Comparison of ENCODE assay signal across 8 mouse cellular contexts in genomic region chr11:116078221-116078620, GRCm38 (mm10). TPM values are rescaled to one million over a fixed set of nuclear protein-coding genes. Genes with fewer than 3 reads are reported as not detected.
DNase-seq lines count a peak whose midpoint lies in the region; ATAC-seq and TF ChIP-seq lines count a peak whose summit lies in the region.

No protein-coding gene starts in this region.

- ATAC-seq in liver, embryonic 12.5 days: peak; percentile 27
- no peak for ATAC-seq in midbrain, postnatal 0 days (ENCODE audit: low FRiP score)

- no peaks in the 10 kb centered on the region for H3K9me3 ChIP-seq in hindbrain, embryonic 10.5 days
- H3K9me3 ChIP-seq in liver, embryonic 12.5 days (replicated peaks): no peaks in the 10 kb centered on the region
- H3K9me3 ChIP-seq in midbrain, postnatal 0 days (ENCODE audit: low read length): no peaks in the 10 kb centered on the region

- peak overlapping the region; percentile 49 for H3K4me3 ChIP-seq in hindbrain, embryonic 10.5 days
- H3K4me3 ChIP-seq in liver, embryonic 12.5 days: peak overlapping the region; percentile 73
- H3K4me3 ChIP-seq in midbrain, postnatal 0 days (ENCODE audit: low read depth, low read length): no peak overlapping the region
- peak overlapping the region; percentile 77 for H3K4me3 ChIP-seq in thymus, adult 2 months (ENCODE audit: control insufficient read depth, insufficient read depth, low read length)

- TF ChIP-seq POLR2A in thymus, adult 2 months (IDR thresholded peaks at IDR 0.05; ENCODE audit: control insufficient read depth, extremely low read depth, insufficient read depth, low read length, poor library complexity): peak; percentile 88

- H3K36me3 ChIP-seq in hindbrain, embryonic 10.5 days: peaks cover 46% of the 10 kb centered on the region
- peaks cover 58% of the 10 kb centered on the region for H3K36me3 ChIP-seq in liver, embryonic 12.5 days
- H3K36me3 ChIP-seq in midbrain, postnatal 0 days (ENCODE audit: insufficient read depth, low read length): peaks cover 35% of the 10 kb centered on the region
- H3K36me3 ChIP-seq in thymus, adult 2 months (ENCODE audit: control insufficient read depth, insufficient read depth, low read length): peaks cover 35% of the 10 kb centered on the region

- H3K27ac ChIP-seq in hindbrain, embryonic 10.5 days: peak overlapping the region; percentile 88
- peak overlapping the region; percentile 99 for H3K27ac ChIP-seq in liver, embryonic 12.5 days
- no peak overlapping the region for H3K27ac ChIP-seq in midbrain, postnatal 0 days (ENCODE audit: low read depth, low read length)
- peak overlapping the region; percentile 96 for H3K27ac ChIP-seq in thymus, adult 2 months (ENCODE audit: control insufficient read depth, insufficient read depth, low read length)

- intact Hi-C loops in left cerebral cortex, postnatal 4 days (cut with DNase I): no loop called here
- intact Hi-C loops in left cerebral cortex, postnatal 25 days (cut with DNase I): loop anchor here (2.0 kb wide), 1 partner anchor 15 kb away; no protein-coding TSS in a partner anchor

- peak overlapping the region; percentile 97 for H3K4me2 ChIP-seq in liver, embryonic 12.5 days
- H3K4me2 ChIP-seq in midbrain, postnatal 0 days (ENCODE audit: low read depth, low read length, poor library complexity, severe bottlenecking): peak overlapping the region; percentile 32

- no peak for TF ChIP-seq CTCF in midbrain, postnatal 0 days (IDR thresholded peaks at IDR 0.05)
- TF ChIP-seq CTCF in thymus, adult 2 months (IDR thresholded peaks at IDR 0.05; ENCODE audit: borderline replicate concordance, control insufficient read depth, extremely low read depth, insufficient read depth, low read length, poor library complexity): no peak

- peaks cover 81% of the 10 kb centered on the region for H3K4me1 ChIP-seq in hindbrain, embryonic 10.5 days (replicated peaks)
- H3K4me1 ChIP-seq in liver, embryonic 12.5 days: peaks cover 89% of the 10 kb centered on the region
- no peaks in the 10 kb centered on the region for H3K4me1 ChIP-seq in midbrain, postnatal 0 days (ENCODE audit: insufficient read depth, low read length)
- H3K4me1 ChIP-seq in thymus, adult 2 months (replicated peaks; ENCODE audit: control insufficient read depth, insufficient read depth, low read length): peaks cover 30% of the 10 kb centered on the region

- peak overlapping the region; percentile 93 for H3K9ac ChIP-seq in liver, embryonic 12.5 days
- H3K9ac ChIP-seq in midbrain, postnatal 0 days (replicated peaks; ENCODE audit: low read length, poor library complexity, severe bottlenecking): peak overlapping the region; percentile 50; the same call in 1 of the 2 replicates

- no peaks in the 10 kb centered on the region; the same call in 1 of the 2 replicates for H3K27me3 ChIP-seq in hindbrain, embryonic 10.5 days (ENCODE audit: insufficient read depth, poor library complexity, severe bottlenecking)
- H3K27me3 ChIP-seq in liver, embryonic 12.5 days (replicated peaks): no peaks in the 10 kb centered on the region
- no peaks in the 10 kb centered on the region for H3K27me3 ChIP-seq in midbrain, postnatal 0 days (ENCODE audit: insufficient read depth, low read length)
- no peaks in the 10 kb centered on the region for H3K27me3 ChIP-seq in thymus, adult 2 months (ENCODE audit: control insufficient read depth, insufficient read depth, low read length)

- peak; percentile 61 for DNase-seq in left cerebral cortex, postnatal 4 days
- DNase-seq in left cerebral cortex, postnatal 25 days (ENCODE audit: low spot score in 2 of 2): no peak
- DNase-seq in embryo, embryonic 9.5 days (ENCODE audit: extremely low spot score): peak; percentile 86
- DNase-seq in hindbrain, embryonic 10.5 days (ENCODE audit: low spot score): peak; percentile 75
- DNase-seq in midbrain, postnatal 0 days (ENCODE audit: low spot score): no peak
- DNase-seq in thymus, adult 2 months: peak; percentile 95
- no peak for DNase-seq in layer of hippocampus, postnatal 10 days (ENCODE audit: low spot score in 2 of 2)

- 8% methylated on average over 16 of the region's 16 CpGs for WGBS in hindbrain, embryonic 10.5 days
- WGBS in liver, embryonic 12.5 days (ENCODE audit: insufficient replicate concordance): 3% methylated on average over 16 of the region's 16 CpGs
- 9% methylated on average over 16 of the region's 16 CpGs for WGBS in midbrain, postnatal 0 days
- 1% methylated on average over 16 of the region's 16 CpGs for WGBS in thymus, adult 2 months

RNA-seq across cellular contexts. Expression of gene Unc13d, which starts 0.5 kb away (rescaled TPM):
- 1 to 10 TPM in 1 of 2 experiments, under 1 TPM in 1; 0.56 to 1.2 TPM for total RNA-seq in left cerebral cortex, postnatal 4 days (2021)
- 1 to 10 TPM in 1 of 2 experiments, under 1 TPM in 1; 0.82 to 1.0 TPM for total RNA-seq in left cerebral cortex, postnatal 25 days (2021)
- 3.1 and 4.5 TPM in 2 replicates for polyA plus RNA-seq in hindbrain, embryonic 10.5 days (2016; fragmentation: Nextera tagmentation; extraction: Ambion mirVana)
- polyA plus RNA-seq in liver, embryonic 12.5 days (2016; fragmentation: Nextera tagmentation; extraction: Ambion mirVana): 48.9 and 50.1 TPM in 2 replicates
- 0.22 and 0.71 TPM in 2 replicates for total RNA-seq in midbrain, postnatal 0 days (2014; rRNA removed)
- polyA plus RNA-seq in midbrain, postnatal 0 days (2015; fragmentation: Nextera tagmentation; extraction: Ambion mirVana): 0.67 and 0.77 TPM in 2 replicates
- 95.3 and 98.6 TPM in 2 replicates for polyA plus RNA-seq in thymus, adult 2 months (2012; rRNA removed)
- total RNA-seq in layer of hippocampus, postnatal 10 days (2021): 1 to 10 TPM; 1.3 TPM

RNA-seq across cellular contexts. Expression of gene Wbp2, which starts 8.6 kb away (rescaled TPM):
- total RNA-seq in left cerebral cortex, postnatal 4 days (2021): 100 to 1,000 TPM; 171 to 176 TPM
- 100 to 1,000 TPM; 342 to 363 TPM for total RNA-seq in left cerebral cortex, postnatal 25 days (2021)
- polyA plus RNA-seq in hindbrain, embryonic 10.5 days (2016; fragmentation: Nextera tagmentation; extraction: Ambion mirVana): 98.1 and 128 TPM in 2 replicates
- polyA plus RNA-seq in liver, embryonic 12.5 days (2016; fragmentation: Nextera tagmentation; extraction: Ambion mirVana): 76.4 and 77.8 TPM in 2 replicates
- total RNA-seq in midbrain, postnatal 0 days (2014; rRNA removed): 119 and 150 TPM in 2 replicates
- polyA plus RNA-seq in midbrain, postnatal 0 days (2015; fragmentation: Nextera tagmentation; extraction: Ambion mirVana): 254 and 267 TPM in 2 replicates
- 288 and 314 TPM in 2 replicates for polyA plus RNA-seq in thymus, adult 2 months (2012; rRNA removed)
- total RNA-seq in layer of hippocampus, postnatal 10 days (2021): 100 to 1,000 TPM; 199 to 238 TPM

RNA-seq across cellular contexts. Expression of gene Unk, which starts 48.1 kb away (rescaled TPM):
- total RNA-seq in left cerebral cortex, postnatal 4 days (2021): 10 to 100 TPM; 38.8 to 42.9 TPM
- 10 to 100 TPM; 20.7 to 21.7 TPM for total RNA-seq in left cerebral cortex, postnatal 25 days (2021)
- 47.7 and 51.3 TPM in 2 replicates for polyA plus RNA-seq in hindbrain, embryonic 10.5 days (2016; fragmentation: Nextera tagmentation; extraction: Ambion mirVana)
- polyA plus RNA-seq in liver, embryonic 12.5 days (2016; fragmentation: Nextera tagmentation; extraction: Ambion mirVana): 18.7 and 20.2 TPM in 2 replicates
- 45.2 and 55.1 TPM in 2 replicates for total RNA-seq in midbrain, postnatal 0 days (2014; rRNA removed)
- 25.5 and 26.7 TPM in 2 replicates for polyA plus RNA-seq in midbrain, postnatal 0 days (2015; fragmentation: Nextera tagmentation; extraction: Ambion mirVana)
- polyA plus RNA-seq in thymus, adult 2 months (2012; rRNA removed): 121 and 123 TPM in 2 replicates
- total RNA-seq in layer of hippocampus, postnatal 10 days (2021): 10 to 100 TPM; 23.9 to 28.1 TPM

RNA-seq across cellular contexts. Expression of gene Trim47, which starts 48.8 kb away (rescaled TPM):
- total RNA-seq in left cerebral cortex, postnatal 4 days (2021): 1 to 10 TPM; 9.2 to 9.3 TPM
- total RNA-seq in left cerebral cortex, postnatal 25 days (2021): 1 to 10 TPM; 7.0 to 7.4 TPM
- 3.1 and 4.3 TPM in 2 replicates for polyA plus RNA-seq in hindbrain, embryonic 10.5 days (2016; fragmentation: Nextera tagmentation; extraction: Ambion mirVana)
- polyA plus RNA-seq in liver, embryonic 12.5 days (2016; fragmentation: Nextera tagmentation; extraction: Ambion mirVana): 6.2 TPM in 2 replicates
- 12.6 and 16.8 TPM in 2 replicates for total RNA-seq in midbrain, postnatal 0 days (2014; rRNA removed)
- polyA plus RNA-seq in midbrain, postnatal 0 days (2015; fragmentation: Nextera tagmentation; extraction: Ambion mirVana): 9.0 and 11.7 TPM in 2 replicates
- 27.6 and 30.0 TPM in 2 replicates for polyA plus RNA-seq in thymus, adult 2 months (2012; rRNA removed)
- total RNA-seq in layer of hippocampus, postnatal 10 days (2021): 1 to 10 TPM; 6.4 to 7.2 TPM

RNA-seq across cellular contexts. Expression of gene H3f3b, which starts 50.5 kb away (rescaled TPM):
- total RNA-seq in left cerebral cortex, postnatal 4 days (2021): 100 to 1,000 TPM; 510 to 587 TPM
- total RNA-seq in left cerebral cortex, postnatal 25 days (2021): 100 to 1,000 TPM; 225 to 260 TPM
- polyA plus RNA-seq in hindbrain, embryonic 10.5 days (2016; fragmentation: Nextera tagmentation; extraction: Ambion mirVana): 1,623 and 1,834 TPM in 2 replicates
- 816 and 835 TPM in 2 replicates for polyA plus RNA-seq in liver, embryonic 12.5 days (2016; fragmentation: Nextera tagmentation; extraction: Ambion mirVana)
- 568 and 792 TPM in 2 replicates for total RNA-seq in midbrain, postnatal 0 days (2014; rRNA removed)
- polyA plus RNA-seq in midbrain, postnatal 0 days (2015; fragmentation: Nextera tagmentation; extraction: Ambion mirVana): 2,143 and 2,254 TPM in 2 replicates
- polyA plus RNA-seq in thymus, adult 2 months (2012; rRNA removed): 484 and 567 TPM in 2 replicates
- total RNA-seq in layer of hippocampus, postnatal 10 days (2021): 100 to 1,000 TPM; 400 to 469 TPM

Comparison
In these comparisons a context has a peak if more than half of its experiments do, and no peak if none do; other contexts are left out.
1. DNase-seq: peak in left cerebral cortex, postnatal 4 days (single experiment), embryo, embryonic 9.5 days (single experiment), hindbrain, embryonic 10.5 days (single experiment) and thymus, adult 2 months (single experiment); none in left cerebral cortex, postnatal 25 days (0 of 2), midbrain, postnatal 0 days (single experiment) and layer of hippocampus, postnatal 10 days (0 of 2).